Mouse (Mus musculus): Measurements from ENCODE around the gene Tpcn2.

GRCm38 (mm10) chr7:145219420-145219831, 64.4 kb downstream of the Tpcn2 start:
- no peak for TF ChIP-seq CTCF (IDR thresholded peaks at IDR 0.05; ENCODE audit: extremely low read depth, insufficient read depth, low read length)
- no peak for TF ChIP-seq POLR2A (IDR thresholded peaks at IDR 0.05; ENCODE audit: extremely low read depth, insufficient read depth, low read length)
